Mouse (Mus musculus): ENCODE measurements around the gene Mgarp.
"Not testable (repeated sequence)": the region's sequence is repeated elsewhere in the genome, so short reads cannot be mapped to it uniquely, and the experiment has no call there.

Mgarp gene

GRCm38 (mm10) chr3:51396219-51397068 is at the start of gene Mgarp:
Gene Mgarp, minus strand, starts transcription at chr3:51396738.
- DNase-seq, result peak; percentile 60 to 70

GRCm38 (mm10) chr3:51434871-51435595 is 38.5 kb upstream of the Mgarp start:
- no peak for DNase-seq

GRCm38 (mm10) chr3:51434364-51434763 is 37.8 kb upstream of the Mgarp start:
- not testable (repeated sequence) for DNase-seq

GRCm38 (mm10) chr3:51425394-51425793 is 28.9 kb upstream of the Mgarp start:
- DNase-seq, result no peak

- no peak for DNase-seq
These were observed 25.4 kb upstream of the Mgarp start for GRCm38 (mm10) chr3:51421921-51422320.

GRCm38 (mm10) chr3:51417966-51418365 is 21.4 kb upstream of the Mgarp start:
- DNase-seq, result no peak

- DNase-seq, result no peak
These were observed 20.9 kb upstream of the Mgarp start for GRCm38 (mm10) chr3:51417485-51417884.

- DNase-seq, result no peak
These were observed 20.6 kb upstream of the Mgarp start for GRCm38 (mm10) chr3:51417135-51417458.

GRCm38 (mm10) chr3:51416364-51417134 is 20.0 kb upstream of the Mgarp start:
- peak; percentile 63 to 66 for DNase-seq

GRCm38 (mm10) chr3:51416073-51416363 is 19.5 kb upstream of the Mgarp start:
- no peak for DNase-seq

- DNase-seq, result peak; percentile 97 to 98
These were observed 18.8 kb upstream of the Mgarp start, which contains the start of gene Naa15 for GRCm38 (mm10) chr3:51415098-51416072. Gene Naa15, plus strand, starts transcription at chr3:51415148.

GRCm38 (mm10) chr3:51413276-51413675 is 16.7 kb upstream of the Mgarp start:
- DNase-seq, result no peak

- DNase-seq, result no peak
These were observed 15.9 kb upstream of the Mgarp start for GRCm38 (mm10) chr3:51412457-51412856.

- peak; percentile 95 to 98 for DNase-seq
These were observed 12.1 kb upstream of the Mgarp start, which contains the start of gene Ndufc1 for GRCm38 (mm10) chr3:51408561-51409183. Gene Ndufc1, minus strand, starts transcription at chr3:51408988.

- DNase-seq, result no peak
These were observed 11.5 kb upstream of the Mgarp start for GRCm38 (mm10) chr3:51407870-51408560.

- no peak for DNase-seq
These were observed 6.1 kb upstream of the Mgarp start for GRCm38 (mm10) chr3:51402628-51403027.

GRCm38 (mm10) chr3:51402054-51402453 is 5.5 kb upstream of the Mgarp start:
- DNase-seq, result not testable (repeated sequence)

GRCm38 (mm10) chr3:51400682-51401081 is 4.1 kb upstream of the Mgarp start:
- DNase-seq, result no peak

GRCm38 (mm10) chr3:51399531-51399930 is 3.0 kb upstream of the Mgarp start:
- DNase-seq, result no peak

GRCm38 (mm10) chr3:51398667-51399066 is 2.1 kb upstream of the Mgarp start:
- DNase-seq, result no peak

GRCm38 (mm10) chr3:51397700-51398299 is 1.3 kb upstream of the Mgarp start:
- no peak for DNase-seq

Measured in lung, postnatal 4 days (tissue).